Mouse (Mus musculus): ENCODE data around the gene Gpsm1. TPM values are rescaled to one million over a fixed set of nuclear protein-coding genes. Genes with fewer than 3 reads are reported as not detected.

Gene Gpsm1
- total RNA-seq, 2 experiments from 2014 or later, result 10.7 to 14.0 TPM

- DNase-seq (ENCODE audit: low spot score in 2 of 2), result no peak
Measured at GRCm38 (mm10) chr2:26338302-26339203, 23.2 kb downstream of the Gpsm1 start.

- peak in 1 of 2 experiments; percentile 49 for DNase-seq (ENCODE audit: low spot score in 2 of 2)
Measured at GRCm38 (mm10) chr2:26339204-26339551, 23.9 kb downstream of the Gpsm1 start.

GRCm38 (mm10) chr2:26341510-26341981, 26.2 kb downstream of the Gpsm1 start:
- DNase-seq (ENCODE audit: low spot score in 2 of 2), result no peak

- DNase-seq (ENCODE audit: low spot score in 2 of 2), result no peak
Measured at GRCm38 (mm10) chr2:26342044-26342443, 26.7 kb downstream of the Gpsm1 start.

GRCm38 (mm10) chr2:26342609-26343490, 27.5 kb downstream of the Gpsm1 start:
- no peak for DNase-seq (ENCODE audit: low spot score in 2 of 2)

GRCm38 (mm10) chr2:26348241-26348640, 32.9 kb downstream of the Gpsm1 start:
- DNase-seq (ENCODE audit: low spot score in 2 of 2), result no peak

DNA sequence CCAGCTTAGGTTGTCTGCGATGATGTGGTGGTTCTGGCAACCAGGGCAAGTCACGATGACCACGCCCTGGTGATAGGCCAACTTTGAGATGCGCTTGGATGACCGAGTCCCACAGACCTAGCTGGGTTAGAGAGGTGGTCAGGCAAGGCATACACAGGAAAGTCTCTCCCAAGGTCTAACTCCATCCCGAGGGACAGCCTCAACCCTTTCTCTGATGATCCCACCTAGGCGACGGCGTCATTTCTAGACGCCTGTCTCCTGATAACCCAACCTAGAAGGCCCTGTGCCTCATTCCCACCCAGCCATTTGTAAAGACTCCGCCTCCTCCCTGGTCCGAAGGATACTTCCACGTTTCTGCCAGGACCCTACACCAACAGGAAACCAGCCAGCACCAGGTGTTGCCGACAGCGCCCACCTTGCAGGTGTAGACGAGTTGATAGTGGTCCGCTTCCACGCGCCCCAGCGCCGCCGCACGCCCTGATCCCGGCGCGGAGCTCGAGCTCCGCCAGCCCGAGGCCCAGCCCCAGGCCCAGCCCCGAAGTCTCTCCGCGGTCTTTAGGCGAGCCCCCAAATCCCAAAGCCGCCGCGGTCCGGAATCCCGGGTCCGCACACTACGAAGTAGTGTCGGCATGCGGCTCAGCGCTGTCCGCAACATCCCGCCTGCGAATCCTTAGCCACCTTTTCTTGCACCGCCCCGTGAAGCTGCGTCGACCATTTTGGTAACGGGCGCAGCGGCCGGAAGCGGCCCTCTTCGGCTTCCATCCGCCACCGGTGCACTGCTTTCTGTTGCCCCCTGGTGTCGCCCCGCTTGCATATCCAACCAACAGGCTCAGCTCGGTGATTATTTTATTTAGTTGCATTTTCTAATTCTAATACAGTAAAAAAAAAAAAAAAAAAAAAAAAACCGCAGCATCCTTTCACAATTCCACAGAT, 36.3 kb downstream of the Gpsm1 start, which contains the start of gene Dnlz:
Gene Dnlz, minus strand, starts transcription at position 753 of the 933 bp plus-strand sequence.
- DNase-seq (ENCODE audit: low spot score in 2 of 2), result peak; percentile 93 to 94

- peak; percentile 42 to 46 for DNase-seq (ENCODE audit: low spot score in 2 of 2)
Measured at GRCm38 (mm10) chr2:26352291-26352910, 37.1 kb downstream of the Gpsm1 start.

GRCm38 (mm10) chr2:26353066-26353980, 38.0 kb downstream of the Gpsm1 start:
- DNase-seq (ENCODE audit: low spot score in 2 of 2), result no peak

DNA sequence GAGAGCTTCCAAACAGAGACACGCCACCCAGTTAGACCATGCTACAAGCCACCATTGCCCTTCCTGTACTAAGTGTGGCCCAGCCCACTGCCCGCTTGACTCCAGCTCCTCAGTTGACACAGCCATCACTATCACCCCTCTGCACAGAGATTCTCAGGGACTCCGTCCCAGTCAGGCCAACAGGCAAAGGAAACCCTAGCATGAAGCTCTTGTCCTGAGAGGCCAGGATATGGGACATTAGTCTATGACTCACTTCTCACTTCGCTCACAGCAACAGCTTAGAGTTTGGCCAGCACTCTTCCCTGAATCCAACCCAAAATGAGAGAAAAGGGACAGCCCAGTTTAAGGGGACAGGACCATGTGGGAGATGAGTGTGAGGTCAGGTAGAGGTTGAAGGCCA, 39.1 kb downstream of the Gpsm1 start:
- no peak for DNase-seq (ENCODE audit: low spot score in 2 of 2)

DNA sequence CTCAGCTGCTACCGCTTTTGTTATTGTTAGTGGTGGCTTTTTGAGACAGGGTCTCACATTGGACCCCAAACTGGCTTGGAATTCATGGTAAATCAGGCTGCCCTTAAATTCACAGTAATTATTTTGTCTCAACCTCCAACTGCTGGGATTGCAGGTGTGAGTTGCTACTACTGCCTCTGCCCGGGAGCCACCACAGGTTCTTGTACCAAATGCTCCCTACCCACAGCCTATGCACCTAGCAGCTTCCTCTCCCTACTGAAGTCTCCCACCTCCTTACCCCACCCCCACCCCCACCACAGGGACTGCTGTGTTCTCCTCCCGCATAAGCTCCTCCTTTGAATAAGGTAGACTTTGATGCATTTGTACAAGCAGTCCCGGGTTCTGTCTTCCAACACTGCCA, 40.9 kb downstream of the Gpsm1 start:
- no peak for DNase-seq (ENCODE audit: low spot score in 2 of 2)

DNA sequence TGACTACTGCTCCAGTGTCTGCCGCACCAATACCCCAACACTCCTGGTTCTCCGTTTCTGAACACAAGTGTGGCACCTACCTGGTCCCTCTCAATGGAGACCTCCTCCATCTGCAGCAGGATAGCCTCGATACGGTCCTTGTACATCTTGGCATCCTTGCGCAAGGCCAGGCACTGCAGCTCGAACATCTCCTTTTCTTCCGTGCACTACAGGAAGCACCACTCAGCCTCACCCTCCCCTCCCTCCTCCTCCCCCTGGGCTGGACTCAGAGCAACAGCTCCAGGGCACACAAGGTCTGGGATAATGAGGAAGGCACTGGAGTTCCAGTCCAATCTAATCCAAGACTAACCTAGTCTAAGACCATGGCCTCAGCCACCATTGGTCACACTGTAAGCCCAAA, 41.4 kb downstream of the Gpsm1 start:
- no peak for DNase-seq (ENCODE audit: low spot score in 2 of 2)

GRCm38 (mm10) chr2:26357484-26357883, 42.2 kb downstream of the Gpsm1 start:
- no peak for DNase-seq (ENCODE audit: low spot score in 2 of 2)

DNA sequence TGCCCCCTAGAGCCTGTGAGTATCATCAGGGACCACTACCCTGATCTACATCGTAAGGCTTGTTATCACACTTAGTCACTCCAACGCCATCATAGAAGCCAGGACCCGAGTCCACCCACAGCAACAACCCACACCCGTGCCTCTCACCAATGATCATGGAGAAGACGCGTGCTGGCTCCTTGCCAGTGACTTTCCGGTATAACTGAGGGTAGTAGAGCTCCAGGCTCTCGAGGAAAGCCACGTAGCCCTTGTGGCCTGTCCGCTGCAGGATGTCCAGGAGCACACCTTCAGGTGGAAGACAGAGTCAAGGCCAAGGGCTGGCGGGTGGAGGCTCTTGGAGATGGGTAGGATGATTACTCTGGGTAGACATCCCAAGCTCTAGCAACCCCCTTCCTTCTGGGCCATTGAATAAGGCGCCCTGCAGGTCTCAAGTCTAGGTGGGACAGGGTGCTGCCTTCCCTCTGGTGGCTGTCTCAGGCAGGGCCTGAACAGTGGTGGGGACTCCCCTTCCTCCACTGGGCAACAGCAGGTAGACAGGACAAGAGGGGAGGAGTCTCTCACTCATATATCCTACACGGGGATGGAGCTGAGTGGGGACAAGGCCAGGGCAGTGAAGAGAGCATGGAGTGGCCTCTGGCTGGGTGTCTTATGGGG, 43.5 kb downstream of the Gpsm1 start:
- no peak for DNase-seq (ENCODE audit: low spot score in 2 of 2)

DNA sequence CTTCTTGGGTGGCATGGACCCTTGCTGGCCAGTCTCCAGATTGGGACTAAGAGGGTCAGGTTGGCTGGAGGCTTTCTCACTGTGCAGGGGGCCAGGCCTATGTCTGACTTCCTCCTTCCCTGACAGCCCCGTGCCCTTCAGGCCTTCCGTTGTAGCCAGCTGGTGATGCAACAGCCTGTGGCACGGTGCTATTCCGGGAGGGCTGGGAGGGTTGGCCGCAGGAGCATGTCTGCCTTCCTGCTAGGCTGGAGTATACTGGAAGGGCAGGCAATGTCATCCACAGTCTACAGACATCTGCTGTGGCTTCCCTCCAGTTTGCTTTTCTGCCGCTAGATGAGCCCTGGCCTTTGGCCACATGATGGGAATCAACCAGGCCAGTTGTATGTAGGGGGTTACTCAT, 44.7 kb downstream of the Gpsm1 start:
- DNase-seq (ENCODE audit: low spot score in 2 of 2), result no peak

DNA sequence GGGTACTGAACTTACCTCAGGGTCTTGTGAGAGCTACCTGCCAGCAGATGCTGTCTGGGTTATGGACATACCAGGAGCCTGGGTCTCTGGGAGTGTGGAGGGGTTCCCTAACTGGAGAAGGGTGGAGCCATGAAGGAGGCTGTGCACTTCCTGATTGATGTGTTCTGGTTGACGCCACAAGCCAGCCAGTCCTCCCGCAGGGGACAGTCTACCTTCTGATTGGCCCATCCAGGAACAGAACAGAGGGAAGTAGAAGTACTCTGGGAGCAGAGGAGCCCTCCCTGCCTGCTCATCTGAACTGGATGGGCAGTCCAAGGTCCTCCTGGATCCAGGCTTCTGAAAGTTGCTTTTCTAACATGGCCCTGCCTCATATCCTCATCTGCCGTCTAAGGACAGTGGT, 45.5 kb downstream of the Gpsm1 start, which contains the start of gene Card9:
Gene Card9, minus strand, starts transcription at position 147 of the 400 bp plus-strand sequence.
- DNase-seq (ENCODE audit: low spot score in 2 of 2), result no peak

DNA sequence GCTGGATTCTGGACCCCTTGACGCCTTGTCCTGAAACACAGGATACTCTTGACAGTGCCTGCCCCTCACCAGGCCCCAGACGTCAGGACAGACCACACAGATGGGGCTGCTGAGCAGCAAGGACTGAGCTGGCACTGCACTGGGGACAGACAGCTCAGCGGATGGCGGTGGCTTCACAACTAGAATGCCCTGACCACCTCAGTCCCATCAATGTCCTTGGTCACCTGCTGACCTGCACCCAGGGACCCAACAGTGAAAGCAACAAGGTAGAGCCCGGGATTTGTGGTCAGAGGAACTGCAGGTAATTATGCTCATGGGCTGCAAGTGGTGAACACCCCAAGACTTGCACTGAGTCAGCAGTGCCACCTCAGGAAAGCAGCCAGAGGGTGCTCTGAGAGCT, 47.7 kb downstream of the Gpsm1 start:
- DNase-seq (ENCODE audit: low spot score in 2 of 2), result no peak

GRCm38 (mm10) chr2:26363481-26363880, 48.2 kb downstream of the Gpsm1 start:
- no peak for DNase-seq (ENCODE audit: low spot score in 2 of 2)

Measured in adrenal gland, adult 18-20 months (tissue).